Mouse (Mus musculus): ENCODE data around the gene Zim1. TPM values are rescaled to one million over a fixed set of nuclear protein-coding genes. Genes with fewer than 3 reads are reported as not detected.

The Zim1 gene
- polyA plus RNA-seq (2014; fragmentation: Illumina TruSeq; extraction: RNeasy Lipid Tissue Mini Kit (QIAGEN cat#74804); ENCODE audit: insufficient read depth, low read depth, low replicate concordance): 0.10 TPM

GRCm38 (mm10) chr7:6696241-6697045 is at the start of gene Zim1:
Gene Zim1 (minus strand): TSS chr7:6696450.

GRCm38 (mm10) chr7:6730241-6730640 is 34.0 kb upstream of the Zim1 start, which contains the start of the genes Peg3 and Usp29:
Gene Peg3 (minus strand): TSS chr7:6730431.
Gene Usp29 (plus strand): TSS chr7:6730578.

Other genes with a start within 250 kb of the Zim1 start
- not detected for gene Olfr1336, start 240.3 kb downstream of the Zim1 start, polyA plus RNA-seq (2014; fragmentation: Illumina TruSeq; extraction: RNeasy Lipid Tissue Mini Kit (QIAGEN cat#74804); ENCODE audit: insufficient read depth, low read depth, low replicate concordance)
- gene Olfr1346, start 229.3 kb downstream of the Zim1 start, polyA plus RNA-seq (2014; fragmentation: Illumina TruSeq; extraction: RNeasy Lipid Tissue Mini Kit (QIAGEN cat#74804); ENCODE audit: insufficient read depth, low read depth, low replicate concordance): not detected
- not detected for gene Olfr5, start 209.5 kb downstream of the Zim1 start, polyA plus RNA-seq (2014; fragmentation: Illumina TruSeq; extraction: RNeasy Lipid Tissue Mini Kit (QIAGEN cat#74804); ENCODE audit: insufficient read depth, low read depth, low replicate concordance)
- gene Olfr1347, start 196.7 kb downstream of the Zim1 start, polyA plus RNA-seq (2014; fragmentation: Illumina TruSeq; extraction: RNeasy Lipid Tissue Mini Kit (QIAGEN cat#74804); ENCODE audit: insufficient read depth, low read depth, low replicate concordance): not detected
- not detected for gene Olfr1348, start 187.7 kb downstream of the Zim1 start, polyA plus RNA-seq (2014; fragmentation: Illumina TruSeq; extraction: RNeasy Lipid Tissue Mini Kit (QIAGEN cat#74804); ENCODE audit: insufficient read depth, low read depth, low replicate concordance)
- gene Olfr1349, start 173.5 kb downstream of the Zim1 start, polyA plus RNA-seq (2014; fragmentation: Illumina TruSeq; extraction: RNeasy Lipid Tissue Mini Kit (QIAGEN cat#74804); ENCODE audit: insufficient read depth, low read depth, low replicate concordance): not detected
- gene Olfr1350, start 131.6 kb downstream of the Zim1 start, polyA plus RNA-seq (2014; fragmentation: Illumina TruSeq; extraction: RNeasy Lipid Tissue Mini Kit (QIAGEN cat#74804); ENCODE audit: insufficient read depth, low read depth, low replicate concordance): not detected
- gene Peg3, start 34.0 kb upstream of the Zim1 start, polyA plus RNA-seq (2014; fragmentation: Illumina TruSeq; extraction: RNeasy Lipid Tissue Mini Kit (QIAGEN cat#74804); ENCODE audit: insufficient read depth, low read depth, low replicate concordance): 3.0 TPM
- gene Usp29, start 34.1 kb upstream of the Zim1 start, polyA plus RNA-seq (2014; fragmentation: Illumina TruSeq; extraction: RNeasy Lipid Tissue Mini Kit (QIAGEN cat#74804); ENCODE audit: insufficient read depth, low read depth, low replicate concordance): not detected

Data from lung, adult 10 weeks (tissue).